Mouse (Mus musculus): ENCODE data around the gene Pla2g2d. TPM values are rescaled to one million over a fixed set of nuclear protein-coding genes. Genes with fewer than 3 reads are reported as not detected.
"Not testable (repeated sequence)": the region's sequence is repeated elsewhere in the genome, so short reads cannot be mapped to it uniquely, and the experiment has no call there.

The Pla2g2d gene
- polyA plus RNA-seq, 1 experiment from 2014 or later, result not detected

DNA sequence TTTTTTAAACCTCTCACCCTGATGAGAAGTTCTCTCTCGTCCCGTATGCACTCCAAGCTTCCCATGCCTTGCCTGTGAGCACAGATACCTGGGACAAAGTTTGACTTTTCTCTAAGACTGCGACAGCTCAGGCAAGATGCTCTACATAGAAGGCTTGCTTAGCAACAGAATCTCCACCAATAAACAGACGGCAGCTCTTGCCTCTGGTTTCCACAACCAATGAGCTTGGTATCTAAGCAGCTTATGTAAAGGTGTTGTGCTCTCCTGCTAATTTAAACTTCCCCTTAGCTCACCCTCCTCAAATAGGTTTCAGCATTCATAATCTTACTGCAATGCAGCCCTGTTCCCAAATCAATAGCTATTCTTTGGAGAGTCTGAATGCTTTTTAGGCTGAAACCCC is 26.1 kb downstream of the Pla2g2d start:
- no peak for ATAC-seq (ENCODE audit: insufficient number of reproducible peaks, low FRiP score)
- no peak overlapping the region for H3K4me2 ChIP-seq
- peaks cover 12% of the 10 kb centered on the region; the same call in 1 of the 2 replicates for H3K4me1 ChIP-seq (replicated peaks)
- H3K9ac ChIP-seq, result no peak overlapping the region
- WGBS, result 74% methylated on average over 4 of the region's 4 CpGs
- H3K4me3 ChIP-seq, result no peak overlapping the region
- no peaks in the 10 kb centered on the region for H3K9me3 ChIP-seq (replicated peaks)
- H3K36me3 ChIP-seq, result no peaks in the 10 kb centered on the region
- H3K27ac ChIP-seq (ENCODE audit: poor library complexity, severe bottlenecking), result no peak overlapping the region
- H3K27me3 ChIP-seq (replicated peaks), result no peaks in the 10 kb centered on the region

DNA sequence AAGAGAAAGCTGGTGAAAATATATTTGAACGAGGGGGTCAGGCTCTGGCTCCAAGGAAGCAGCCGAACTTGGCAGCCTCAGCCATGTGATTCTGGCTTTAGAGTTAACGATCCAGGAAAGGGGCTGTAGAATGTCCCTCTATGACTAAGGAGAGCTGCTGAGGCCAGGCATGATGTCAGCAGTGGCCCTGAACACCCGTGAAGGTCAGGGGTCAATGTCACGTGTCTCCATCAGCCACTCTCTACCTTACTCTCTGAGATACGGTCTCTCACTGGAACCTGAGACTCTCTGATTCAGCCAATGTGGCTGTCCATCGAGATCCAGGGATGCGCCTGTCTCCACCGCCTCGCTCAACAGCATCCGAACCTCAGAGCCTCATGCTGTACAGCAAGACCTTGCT is 27.4 kb downstream of the Pla2g2d start:
- Histone ChIP-seq H3K4me3 (no peak overlapping the region), H3K27ac (ENCODE audit: poor library complexity, severe bottlenecking) (no peak overlapping the region), H3K4me2 (no peak overlapping the region), H3K27me3 (replicated peaks) (peaks cover 4% of the 10 kb centered on the region; the same call in 1 of the 2 replicates), H3K9me3 (replicated peaks) (no peaks in the 10 kb centered on the region), H3K9ac (no peak overlapping the region), H3K4me1 (replicated peaks) (peaks cover 12% of the 10 kb centered on the region; the same call in 1 of the 2 replicates), H3K36me3 (no peaks in the 10 kb centered on the region)
- ATAC-seq (ENCODE audit: insufficient number of reproducible peaks, low FRiP score), result no peak
- WGBS, result 81% methylated on average over 11 of the region's 11 CpGs

DNA sequence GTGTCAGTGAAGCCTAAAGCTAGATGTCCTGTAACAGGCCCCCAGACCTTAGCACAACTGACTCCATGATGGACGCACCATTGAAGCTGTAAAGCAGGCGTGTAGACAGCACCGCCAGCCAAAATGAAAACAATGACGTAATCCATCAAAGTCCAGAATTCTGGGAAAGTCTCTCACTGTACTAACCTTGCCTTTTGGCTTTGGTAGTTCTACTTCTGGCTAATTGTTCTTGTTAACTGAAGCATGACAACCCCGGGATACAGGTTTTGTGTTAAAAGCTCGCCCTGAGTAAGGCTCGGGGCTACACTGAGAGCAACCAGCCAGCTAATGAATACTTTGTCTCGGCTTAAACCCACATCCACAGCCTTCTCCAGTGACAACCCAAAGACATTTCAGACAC is 29.7 kb downstream of the Pla2g2d start:
- peaks cover 6% of the 10 kb centered on the region; the same call in 1 of the 2 replicates for H3K4me1 ChIP-seq (replicated peaks)
- ATAC-seq (ENCODE audit: insufficient number of reproducible peaks, low FRiP score), result no peak
- H3K4me2 ChIP-seq, result no peak overlapping the region
- no peaks in the 10 kb centered on the region for H3K36me3 ChIP-seq
- 73% methylated on average over 8 of the region's 8 CpGs for WGBS
- H3K27ac ChIP-seq (ENCODE audit: poor library complexity, severe bottlenecking), result no peak overlapping the region
- no peak overlapping the region for H3K9ac ChIP-seq
- H3K4me3 ChIP-seq, result no peak overlapping the region
- no peaks in the 10 kb centered on the region for H3K9me3 ChIP-seq (replicated peaks)
- peaks cover 16% of the 10 kb centered on the region for H3K27me3 ChIP-seq (replicated peaks)

DNA sequence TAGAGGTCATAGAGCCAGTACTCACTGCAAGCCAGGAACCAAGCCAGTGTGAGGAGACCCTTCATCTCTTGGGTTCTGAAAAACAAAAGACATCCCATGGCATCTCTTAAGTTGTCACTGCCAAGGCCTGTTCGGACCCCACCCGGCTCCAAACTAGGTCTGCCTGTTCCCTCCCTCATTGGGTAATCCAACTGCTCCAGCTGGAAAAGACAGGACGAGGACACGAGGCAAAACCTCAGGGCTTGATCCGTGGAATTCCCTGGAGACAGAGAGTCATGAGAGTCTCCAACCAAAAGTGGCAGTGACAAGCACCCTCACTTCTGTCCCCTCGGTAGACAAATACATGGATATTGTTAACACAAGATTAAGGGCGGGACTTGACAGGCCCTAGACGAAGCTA is 30.6 kb downstream of the Pla2g2d start:
- Histone ChIP-seq H3K9me3 (replicated peaks) (no peaks in the 10 kb centered on the region), H3K4me3 (no peak overlapping the region), H3K27ac (ENCODE audit: poor library complexity, severe bottlenecking) (no peak overlapping the region), H3K36me3 (no peaks in the 10 kb centered on the region), H3K9ac (no peak overlapping the region), H3K4me2 (no peak overlapping the region), H3K4me1 (replicated peaks) (peaks cover 3% of the 10 kb centered on the region; the same call in 1 of the 2 replicates), H3K27me3 (replicated peaks) (peaks cover 16% of the 10 kb centered on the region)
- 75% methylated on average over 8 of the region's 8 CpGs for WGBS
- no peak for ATAC-seq (ENCODE audit: insufficient number of reproducible peaks, low FRiP score)

DNA sequence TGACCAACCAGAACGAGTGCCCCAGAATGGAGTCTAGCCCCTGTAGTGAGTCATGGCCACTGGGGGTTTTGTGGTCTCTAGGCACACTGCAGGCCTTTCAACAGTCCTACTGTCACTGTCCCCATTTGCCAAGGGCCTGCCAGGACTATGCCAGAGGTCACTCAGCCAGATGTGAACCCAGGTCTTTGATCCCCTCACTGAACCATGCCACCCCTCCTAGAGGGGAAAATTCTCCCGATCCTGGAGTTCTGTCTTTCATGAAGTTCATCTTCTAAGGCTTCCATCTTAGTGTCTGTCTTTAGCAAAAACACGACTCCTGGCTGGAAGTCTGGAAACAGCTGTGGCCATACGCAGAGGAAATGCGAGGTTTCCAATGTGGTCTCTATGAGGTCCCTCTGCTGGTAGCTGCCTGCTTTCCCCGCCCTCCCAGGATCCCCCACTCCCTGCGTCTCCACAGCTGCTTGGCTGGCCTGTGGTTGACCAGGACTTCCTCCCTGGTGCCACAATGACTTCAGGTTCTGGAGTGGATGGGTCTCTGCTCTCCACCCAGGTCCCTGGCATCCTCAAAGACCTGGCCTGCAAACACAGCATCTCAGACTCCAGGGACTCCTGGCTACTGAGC is 31.5 kb downstream of the Pla2g2d start:
- Histone ChIP-seq H3K4me2 (no peak overlapping the region), H3K27ac (ENCODE audit: poor library complexity, severe bottlenecking) (no peak overlapping the region), H3K9me3 (replicated peaks) (no peaks in the 10 kb centered on the region), H3K4me3 (no peak overlapping the region), H3K36me3 (no peaks in the 10 kb centered on the region), H3K27me3 (replicated peaks) (peaks cover 20% of the 10 kb centered on the region), H3K4me1 (replicated peaks) (peaks cover 3% of the 10 kb centered on the region; the same call in 1 of the 2 replicates), H3K9ac (no peak overlapping the region)
- WGBS, result 56% methylated on average over 7 of the region's 7 CpGs
- ATAC-seq (ENCODE audit: insufficient number of reproducible peaks, low FRiP score), result no peak

DNA sequence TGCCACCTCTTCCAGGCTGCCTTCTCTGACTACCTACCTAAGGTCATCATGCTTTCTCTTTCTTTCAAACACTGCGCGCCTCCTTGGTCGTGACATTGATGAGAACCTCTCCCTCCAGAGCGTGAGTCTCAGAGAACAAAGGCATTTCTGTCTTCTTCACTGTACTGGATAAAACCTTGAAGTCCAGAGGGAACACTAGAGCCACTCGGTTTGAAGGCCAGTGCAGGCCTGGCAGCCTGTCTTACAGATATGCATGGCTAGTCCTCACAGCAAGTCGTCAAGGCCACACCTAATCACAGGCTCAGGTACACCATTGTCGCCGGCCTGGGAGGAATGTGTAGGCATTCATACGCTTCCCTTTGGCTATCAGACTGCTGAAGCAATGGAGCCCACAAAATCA is 40.6 kb downstream of the Pla2g2d start:
- peaks cover 31% of the 10 kb centered on the region for H3K27me3 ChIP-seq (replicated peaks)
- no peak for ATAC-seq (ENCODE audit: insufficient number of reproducible peaks, low FRiP score)
- WGBS, result 79% methylated on average over 9 of the region's 9 CpGs

DNA sequence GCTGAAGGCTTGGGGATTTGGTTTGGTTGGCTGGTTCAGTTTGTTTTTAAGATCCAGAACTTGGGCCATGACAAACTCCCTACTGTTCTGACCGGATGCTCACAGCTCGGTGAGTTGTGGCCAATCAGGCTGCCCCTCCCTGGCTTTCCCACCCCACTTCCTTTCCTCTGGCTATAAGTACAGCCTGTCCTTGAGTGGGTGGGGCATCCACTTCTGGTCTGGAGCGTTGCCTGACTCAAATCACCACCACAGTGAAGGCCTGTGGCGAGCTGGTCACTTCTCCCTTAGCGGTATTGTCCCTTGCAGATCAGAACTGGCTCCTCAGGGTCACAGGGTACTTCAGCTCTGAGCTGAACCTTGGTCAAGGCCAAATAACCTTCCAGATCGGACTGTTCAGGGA is 42.2 kb downstream of the Pla2g2d start:
- no peak overlapping the region for H3K27ac ChIP-seq (ENCODE audit: poor library complexity, severe bottlenecking)
- no peaks in the 10 kb centered on the region for H3K36me3 ChIP-seq
- H3K4me2 ChIP-seq, result no peak overlapping the region
- peaks cover 8% of the 10 kb centered on the region; the same call in 1 of the 2 replicates for H3K9me3 ChIP-seq (replicated peaks)
- H3K9ac ChIP-seq, result no peak overlapping the region
- WGBS, result 62% methylated on average over 6 of the region's 6 CpGs
- no peak overlapping the region for H3K4me3 ChIP-seq
- no peak for ATAC-seq (ENCODE audit: insufficient number of reproducible peaks, low FRiP score)
- peaks cover 16% of the 10 kb centered on the region for H3K4me1 ChIP-seq (replicated peaks)
- peaks cover 21% of the 10 kb centered on the region for H3K27me3 ChIP-seq (replicated peaks)

More for the DNA sequence above, 40.6 kb downstream of the Pla2g2d start:
- Histone ChIP-seq H3K36me3 (no peaks in the 10 kb centered on the region), H3K4me3 (no peak overlapping the region), H3K27ac (ENCODE audit: poor library complexity, severe bottlenecking) (no peak overlapping the region), H3K9ac (no peak overlapping the region), H3K4me1 (replicated peaks) (peaks cover 16% of the 10 kb centered on the region), H3K4me2 (no peak overlapping the region), H3K9me3 (replicated peaks) (no peaks in the 10 kb centered on the region)

DNA sequence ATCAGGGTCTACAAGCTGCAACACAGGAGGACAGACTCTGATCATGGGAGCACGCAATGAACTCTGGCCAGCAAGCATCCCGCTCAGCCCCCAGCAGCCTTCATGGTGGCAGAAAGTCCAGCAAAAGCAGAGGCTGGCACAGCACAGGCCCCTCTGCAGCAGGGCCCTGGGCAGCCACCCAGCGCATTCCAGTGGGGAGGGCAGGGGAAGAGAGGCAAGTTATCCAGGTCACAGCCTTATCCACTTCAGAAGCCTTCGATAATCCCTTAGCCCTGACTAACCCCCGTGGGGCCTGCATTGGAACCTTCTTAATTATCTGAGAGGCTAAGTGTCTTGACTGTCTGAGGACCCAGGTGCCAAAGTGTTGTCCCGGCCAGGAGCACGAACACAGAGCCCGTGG is 43.6 kb downstream of the Pla2g2d start:
- Histone ChIP-seq H3K27ac (ENCODE audit: poor library complexity, severe bottlenecking) (no peak overlapping the region), H3K27me3 (replicated peaks) (peaks cover 10% of the 10 kb centered on the region; the same call in 1 of the 2 replicates), H3K4me1 (replicated peaks) (peaks cover 16% of the 10 kb centered on the region), H3K36me3 (no peaks in the 10 kb centered on the region), H3K9ac (no peak overlapping the region), H3K9me3 (replicated peaks) (peaks cover 15% of the 10 kb centered on the region), H3K4me2 (peak overlapping the region; percentile 23), H3K4me3 (no peak overlapping the region)
- 20% methylated on average over 8 of the region's 8 CpGs for WGBS
- peak; percentile 63; the same call in 1 of the 2 replicates for ATAC-seq (ENCODE audit: insufficient number of reproducible peaks, low FRiP score)

DNA sequence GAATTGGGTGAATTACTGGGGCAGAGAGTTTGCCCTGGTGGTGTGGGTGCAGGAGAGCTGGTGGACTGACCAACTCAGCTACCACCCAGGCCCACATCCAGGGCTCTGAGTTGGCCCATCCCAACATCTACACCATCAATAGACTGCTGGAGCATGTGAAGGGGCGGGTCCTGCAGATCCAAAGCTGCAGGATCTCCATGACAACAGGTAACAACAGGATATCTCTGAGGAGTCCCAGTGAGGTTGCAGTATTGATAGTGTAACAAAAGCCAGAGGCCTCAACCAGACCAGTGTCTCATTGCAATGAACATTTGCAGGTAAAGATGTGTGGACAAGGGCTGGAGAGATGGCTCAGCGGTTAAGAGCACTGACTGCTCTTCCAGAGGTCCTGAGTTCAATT is 45.5 kb downstream of the Pla2g2d start:
- Histone ChIP-seq H3K9ac (no peak overlapping the region), H3K9me3 (replicated peaks) (peaks cover 15% of the 10 kb centered on the region), H3K4me2 (no peak overlapping the region), H3K4me3 (no peak overlapping the region), H3K27me3 (replicated peaks) (peaks cover 8% of the 10 kb centered on the region; the same call in 1 of the 2 replicates), H3K36me3 (no peaks in the 10 kb centered on the region), H3K27ac (ENCODE audit: poor library complexity, severe bottlenecking) (no peak overlapping the region), H3K4me1 (replicated peaks) (peaks cover 22% of the 10 kb centered on the region)
- 74% methylated on average over 2 of the region's 2 CpGs for WGBS
- no peak for ATAC-seq (ENCODE audit: insufficient number of reproducible peaks, low FRiP score)

DNA sequence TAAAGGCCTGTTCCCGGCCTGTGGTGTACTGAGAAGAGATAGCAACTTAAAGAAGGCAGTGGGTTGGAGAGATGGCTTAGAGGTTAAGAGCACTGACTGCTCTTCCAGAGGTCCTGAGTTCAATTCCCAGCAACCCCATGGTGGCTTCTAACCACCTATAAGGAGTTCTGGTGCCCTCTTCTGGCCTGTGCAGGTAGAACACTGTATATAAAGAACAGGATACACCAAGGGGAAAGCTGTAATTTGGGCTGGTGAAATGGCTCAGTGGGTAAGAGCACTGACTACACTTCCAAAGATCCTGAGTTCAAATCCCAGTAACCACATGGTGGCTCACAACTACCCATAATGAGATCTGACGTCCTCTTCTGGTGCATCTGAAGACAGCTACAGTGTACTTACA is 48.6 kb downstream of the Pla2g2d start:
- Histone ChIP-seq H3K4me1 (replicated peaks) (peaks cover 15% of the 10 kb centered on the region), H3K9me3 (replicated peaks) (peaks cover 15% of the 10 kb centered on the region), H3K27me3 (replicated peaks) (peaks cover 19% of the 10 kb centered on the region; the same call in 1 of the 2 replicates)
- not testable (repeated sequence) for H3K4me3 ChIP-seq; H3K36me3 ChIP-seq; H3K9ac ChIP-seq; H3K4me2 ChIP-seq; ATAC-seq (ENCODE audit: insufficient number of reproducible peaks, low FRiP score); H3K27ac ChIP-seq (ENCODE audit: poor library complexity, severe bottlenecking)
- 75% methylated on average over 2 of the region's 2 CpGs for WGBS

DNA sequence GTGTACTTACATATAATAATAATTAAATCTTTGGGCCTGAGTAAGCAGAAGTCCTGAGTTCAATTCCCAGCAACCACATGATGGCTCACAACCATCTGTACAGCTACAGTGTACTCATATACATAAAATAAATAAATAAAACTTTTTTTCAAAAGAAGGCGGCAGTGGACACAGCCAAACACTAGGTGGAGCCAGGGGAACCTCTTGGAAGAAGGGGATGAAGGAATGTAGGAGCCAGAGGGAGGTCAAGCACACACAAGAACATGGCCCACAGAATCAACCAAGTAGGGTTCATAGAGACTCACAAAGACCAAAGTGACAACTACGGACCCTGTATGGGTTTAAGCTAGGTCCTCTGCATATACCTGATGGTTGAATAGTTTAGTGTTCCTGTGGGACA is 49.1 kb downstream of the Pla2g2d start:
- Histone ChIP-seq H3K27me3 (replicated peaks) (peaks cover 19% of the 10 kb centered on the region; the same call in 1 of the 2 replicates), H3K4me2 (no peak overlapping the region), H3K36me3 (no peaks in the 10 kb centered on the region), H3K4me3 (no peak overlapping the region), H3K27ac (ENCODE audit: poor library complexity, severe bottlenecking) (no peak overlapping the region), H3K9ac (no peak overlapping the region), H3K9me3 (replicated peaks) (peaks cover 15% of the 10 kb centered on the region), H3K4me1 (replicated peaks) (peaks cover 10% of the 10 kb centered on the region)
- WGBS, result 82% methylated on average over 2 of the region's 2 CpGs
- ATAC-seq (ENCODE audit: insufficient number of reproducible peaks, low FRiP score), result no peak
